Mouse (Mus musculus): ENCODE results near the gene Spata25.
"Not testable (repeated sequence)": the region's sequence is repeated elsewhere in the genome, so short reads cannot be mapped to it uniquely, and the experiment has no call there.

The Spata25 gene

DNA sequence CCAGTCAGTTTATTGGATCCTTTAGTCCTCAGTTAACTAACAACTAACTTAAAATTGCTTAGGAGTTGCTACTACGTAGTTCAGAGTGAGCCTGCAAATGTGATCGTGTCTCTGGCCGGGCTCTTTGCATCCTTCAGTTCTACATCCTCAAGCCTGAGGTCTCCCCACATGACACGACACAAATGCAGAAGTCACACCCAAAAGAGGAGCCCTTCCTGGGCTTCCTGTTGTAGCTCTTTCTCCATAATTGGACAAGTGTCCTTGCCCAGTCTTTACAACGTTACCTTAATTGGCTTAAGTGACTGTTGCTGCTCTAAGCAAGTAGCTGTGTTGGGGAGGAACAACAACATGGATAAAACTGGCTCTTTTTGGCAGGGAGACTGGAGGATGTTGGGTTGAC is 13.0 kb downstream of the Spata25 start:
- ATAC-seq (ENCODE audit: insufficient number of reproducible peaks, low FRiP score, low TSS enrichment), result no peak

DNA sequence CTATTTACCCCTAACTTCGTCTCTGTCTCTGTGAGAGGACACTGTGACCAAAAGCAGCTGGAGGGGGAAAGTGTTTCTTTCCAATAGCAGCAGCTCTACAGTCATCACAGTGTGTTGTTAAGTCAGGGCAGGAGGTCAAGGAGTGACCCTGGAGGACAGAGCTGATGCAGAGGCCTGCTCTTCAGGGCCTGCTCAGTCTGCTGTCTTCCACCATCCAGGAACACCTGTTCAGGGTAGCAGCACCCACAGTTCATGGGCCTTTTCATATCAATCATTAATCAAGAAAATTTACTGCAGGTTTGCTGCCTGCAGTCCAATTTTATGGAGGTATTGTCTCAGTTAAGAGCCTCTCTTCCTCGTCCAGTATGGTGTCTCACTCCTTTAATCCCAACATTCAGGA is 14.8 kb downstream of the Spata25 start:
- no peak for ATAC-seq (ENCODE audit: insufficient number of reproducible peaks, low FRiP score, low TSS enrichment)

DNA sequence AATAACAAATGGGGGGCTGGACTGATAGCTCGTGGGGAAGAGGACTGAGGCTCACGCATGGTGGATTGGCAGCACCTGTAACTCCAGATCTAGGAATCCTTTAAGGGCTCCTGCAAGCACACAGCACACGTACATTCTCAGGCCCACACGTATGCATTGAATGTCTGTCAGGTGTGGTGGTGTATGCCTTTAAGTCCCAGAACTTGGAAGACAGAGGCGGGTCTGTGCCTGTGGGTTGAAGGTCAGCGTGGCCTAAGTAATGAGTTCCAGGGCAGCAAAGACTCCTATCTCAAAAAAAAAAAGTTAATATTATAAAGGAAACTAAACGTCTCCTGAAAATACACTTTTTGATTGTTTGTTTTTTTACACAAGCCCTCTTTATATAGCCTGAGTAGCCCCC is 21.7 kb downstream of the Spata25 start:
- no peak for ATAC-seq (ENCODE audit: insufficient number of reproducible peaks, low FRiP score, low TSS enrichment)

DNA sequence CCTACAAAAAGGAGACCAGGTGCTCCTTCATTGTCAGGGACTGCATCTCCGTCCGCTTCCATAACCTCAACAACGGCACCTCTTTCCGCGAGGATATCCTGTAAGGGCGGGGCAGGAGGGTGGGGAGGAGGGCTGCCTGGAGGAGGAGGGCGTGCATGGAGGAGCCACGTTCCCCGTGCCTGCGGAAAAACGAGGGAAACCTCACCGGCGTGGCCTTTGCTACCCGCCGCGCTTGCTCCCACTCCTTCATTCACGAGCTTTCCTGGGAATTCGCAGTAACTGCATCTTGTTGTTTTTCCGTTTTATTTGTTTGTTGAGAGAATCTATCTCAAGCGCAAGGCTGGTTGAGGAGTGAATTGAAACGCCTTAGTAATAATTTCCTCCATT is 23.0 kb downstream of the Spata25 start:
- ATAC-seq (ENCODE audit: insufficient number of reproducible peaks, low FRiP score, low TSS enrichment), result peak; percentile 34; the same call in 1 of the 2 replicates

DNA sequence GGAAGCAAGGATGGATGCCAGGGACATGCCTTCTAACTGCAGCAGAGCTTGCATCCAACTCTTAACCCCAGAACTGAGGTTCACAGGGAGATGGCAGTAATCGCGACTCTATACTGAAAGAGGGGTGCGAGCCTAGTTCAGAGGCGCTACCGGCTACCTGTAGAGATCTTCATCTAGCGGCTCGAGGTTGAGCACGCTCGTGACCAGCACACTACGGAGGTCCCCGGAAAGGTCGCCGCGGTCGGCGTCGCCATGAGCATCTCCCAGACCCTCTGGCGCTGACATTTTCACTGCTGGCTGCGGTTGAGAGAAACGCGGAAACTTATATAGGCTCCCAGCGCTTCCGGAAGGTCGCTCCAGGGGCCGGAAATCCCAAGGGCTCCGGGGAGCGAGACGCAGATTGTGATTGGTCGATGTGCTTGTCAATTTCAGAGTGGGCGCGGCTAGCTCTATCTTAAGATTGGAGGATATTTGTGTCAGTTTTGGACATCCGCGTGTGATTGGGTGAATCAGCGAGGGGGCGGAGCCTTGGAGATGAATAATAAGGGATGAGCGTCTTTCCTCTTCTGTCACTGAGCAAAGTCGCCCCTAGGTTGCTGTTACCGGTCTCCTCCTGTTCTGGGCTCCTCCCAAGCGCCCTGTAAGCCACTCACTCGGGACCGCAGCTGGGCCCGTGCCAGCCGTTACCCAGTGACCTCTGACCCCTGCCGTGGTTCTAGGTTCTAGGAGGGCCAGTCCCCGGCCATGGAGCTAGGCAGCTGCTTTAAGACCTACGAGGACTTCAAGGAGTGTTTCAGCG is 23.6 kb downstream of the Spata25 start, which contains the start of the genes Acot8 and Zswim3:
Gene Acot8, minus strand, starts transcription at position 350 of the 799 bp plus-strand sequence.
Gene Zswim3, plus strand, starts transcription at position 566 of the 799 bp plus-strand sequence.
- peak; percentile 99 for ATAC-seq (ENCODE audit: insufficient number of reproducible peaks, low FRiP score, low TSS enrichment)

DNA sequence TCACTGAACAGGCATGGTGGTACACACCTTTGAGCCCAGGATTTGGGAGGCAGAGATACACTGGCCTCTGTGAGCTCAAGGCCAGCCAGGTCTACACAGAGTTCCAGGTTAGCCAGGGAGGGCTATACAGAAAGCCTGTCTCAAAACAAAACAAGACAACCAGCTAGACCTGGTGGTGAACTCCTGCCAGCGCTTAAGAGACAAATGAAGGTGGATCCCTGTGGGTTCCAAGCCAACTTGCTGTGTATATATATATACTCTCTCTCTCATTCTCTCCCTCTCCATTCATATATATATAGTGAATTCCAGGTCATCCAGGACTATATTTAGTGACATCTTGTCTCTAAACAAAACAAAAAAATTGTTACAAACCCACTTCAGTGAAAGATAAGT is 24.4 kb downstream of the Spata25 start:
- ATAC-seq (ENCODE audit: insufficient number of reproducible peaks, low FRiP score, low TSS enrichment), result no peak

DNA sequence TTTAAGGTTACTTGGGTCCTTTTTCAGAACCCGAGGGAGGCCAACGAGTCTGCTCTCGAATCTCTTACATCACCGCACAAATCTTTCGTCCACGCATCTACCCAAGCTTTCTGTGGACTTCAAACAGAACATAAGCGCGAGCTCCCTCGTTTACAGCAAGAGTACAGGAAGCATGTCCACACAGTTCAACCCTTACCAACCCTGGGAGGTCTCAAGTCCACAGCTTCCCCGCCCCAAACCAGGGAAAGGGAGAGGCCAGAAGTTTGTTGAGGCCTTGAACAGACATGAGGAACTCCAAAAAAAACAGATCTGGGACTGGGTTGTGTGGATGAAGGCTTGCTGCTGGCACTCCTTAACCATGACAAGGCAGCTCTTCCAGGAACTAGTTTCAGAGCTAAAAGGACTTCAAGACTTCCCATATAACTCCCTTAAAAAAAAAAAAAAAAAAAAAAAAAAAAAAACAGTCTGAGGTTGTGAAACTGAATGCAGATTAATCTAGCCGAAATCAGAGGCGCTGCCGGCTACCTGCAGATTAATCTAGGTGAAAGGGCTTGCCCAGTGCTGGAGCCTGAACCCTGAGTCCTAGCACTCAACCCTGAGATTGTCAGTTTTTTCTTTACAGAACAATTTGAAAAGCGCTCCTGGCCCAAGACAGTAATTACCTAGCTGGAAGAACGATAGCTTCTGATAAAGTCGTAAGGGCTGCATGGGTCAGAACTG is 25.0 kb downstream of the Spata25 start:
- no peak for ATAC-seq (ENCODE audit: insufficient number of reproducible peaks, low FRiP score, low TSS enrichment)

DNA sequence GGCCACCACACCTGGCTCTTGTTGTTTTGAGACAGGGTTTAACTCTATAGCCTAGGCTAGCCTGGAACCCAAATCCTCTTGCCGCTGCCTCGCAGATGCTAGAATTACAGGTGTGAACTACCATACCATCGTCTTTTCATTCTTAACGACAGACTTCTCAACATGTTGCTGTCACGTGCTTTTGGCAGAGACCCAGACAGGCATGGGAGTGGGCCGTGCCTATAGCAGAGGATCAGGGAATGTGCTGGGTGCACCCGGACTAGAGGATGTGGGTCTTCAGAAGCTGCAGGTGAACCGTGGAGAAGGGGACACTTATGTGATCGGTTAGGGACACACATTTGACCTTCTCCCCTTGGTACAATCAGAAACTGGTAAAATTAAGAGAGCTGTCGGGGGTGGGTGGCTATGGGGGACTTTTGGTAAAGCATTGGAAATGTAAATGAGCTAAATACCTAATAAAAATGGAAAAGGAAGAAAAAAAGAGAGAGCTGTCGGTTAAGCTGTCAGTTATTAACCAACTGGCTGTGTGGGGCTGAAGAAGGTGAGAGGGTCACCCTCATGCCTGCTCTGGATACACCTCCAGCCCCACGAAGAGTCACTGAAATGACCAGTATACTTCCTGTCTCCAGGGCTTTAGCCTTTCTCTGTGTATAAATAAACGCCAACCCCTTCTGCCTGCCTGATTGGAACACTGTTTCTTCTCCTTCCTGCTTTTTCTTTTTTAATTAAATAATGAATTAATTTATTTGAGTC is 27.9 kb downstream of the Spata25 start:
- no peak for ATAC-seq (ENCODE audit: insufficient number of reproducible peaks, low FRiP score, low TSS enrichment)

DNA sequence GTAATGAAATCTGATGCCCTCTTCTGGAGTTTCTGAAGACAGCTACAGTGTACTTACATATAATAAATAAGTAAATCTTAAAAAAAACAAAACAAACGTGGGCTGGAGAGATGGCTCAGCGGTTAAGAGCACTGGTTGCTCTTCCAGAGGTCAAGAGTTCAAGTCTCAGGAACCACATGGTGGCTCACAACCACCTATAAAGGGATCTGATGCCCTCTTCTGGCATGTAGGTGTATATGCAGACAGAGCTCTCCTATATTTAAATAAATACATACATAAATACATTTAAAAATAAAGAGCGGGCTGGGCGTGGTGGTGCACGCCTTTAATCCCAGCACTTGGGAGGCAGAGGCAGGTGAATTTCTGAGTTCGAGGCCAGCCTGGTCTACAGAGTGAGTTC is 29.8 kb downstream of the Spata25 start:
- ATAC-seq (ENCODE audit: insufficient number of reproducible peaks, low FRiP score, low TSS enrichment), result not testable (repeated sequence)

DNA sequence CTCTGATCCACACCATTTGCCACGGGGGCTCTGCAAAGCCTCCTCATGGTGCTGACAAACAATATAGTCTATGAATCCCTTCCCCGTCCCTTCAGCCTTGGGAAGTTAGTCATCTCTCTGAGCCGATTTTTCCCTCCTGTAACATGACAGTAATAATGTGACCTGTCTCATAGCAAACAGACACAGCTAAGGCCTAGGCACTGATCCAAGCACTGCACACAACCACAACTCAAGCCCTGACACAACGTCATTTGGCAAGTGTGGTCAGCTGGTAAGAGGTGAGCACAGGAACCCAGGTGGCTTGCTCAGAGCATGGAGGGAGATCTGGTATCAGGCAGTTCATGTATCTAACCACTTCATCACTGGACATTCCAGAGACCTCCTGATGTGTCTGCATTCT is 32.5 kb downstream of the Spata25 start:
- ATAC-seq (ENCODE audit: insufficient number of reproducible peaks, low FRiP score, low TSS enrichment), result no peak

DNA sequence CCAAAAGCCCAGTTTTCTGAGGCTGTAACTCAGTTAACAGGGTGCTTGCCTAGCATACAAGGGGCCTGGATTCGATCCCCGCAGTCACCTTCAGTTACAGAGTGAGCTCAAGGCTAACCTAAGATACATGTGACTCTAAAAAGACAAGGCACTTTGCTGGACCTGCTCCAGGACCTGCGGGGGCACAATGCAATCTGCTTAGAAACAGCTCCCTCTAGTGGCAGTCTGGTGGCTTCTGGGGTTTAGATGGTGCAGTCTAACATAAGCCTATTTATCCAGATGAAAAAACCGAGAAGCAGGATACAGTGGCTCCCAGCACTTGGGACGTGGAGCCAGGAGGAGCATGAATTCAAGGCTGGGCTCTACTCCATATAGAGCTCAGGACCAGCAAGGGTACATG is 34.0 kb downstream of the Spata25 start:
- ATAC-seq (ENCODE audit: insufficient number of reproducible peaks, low FRiP score, low TSS enrichment), result no peak

DNA sequence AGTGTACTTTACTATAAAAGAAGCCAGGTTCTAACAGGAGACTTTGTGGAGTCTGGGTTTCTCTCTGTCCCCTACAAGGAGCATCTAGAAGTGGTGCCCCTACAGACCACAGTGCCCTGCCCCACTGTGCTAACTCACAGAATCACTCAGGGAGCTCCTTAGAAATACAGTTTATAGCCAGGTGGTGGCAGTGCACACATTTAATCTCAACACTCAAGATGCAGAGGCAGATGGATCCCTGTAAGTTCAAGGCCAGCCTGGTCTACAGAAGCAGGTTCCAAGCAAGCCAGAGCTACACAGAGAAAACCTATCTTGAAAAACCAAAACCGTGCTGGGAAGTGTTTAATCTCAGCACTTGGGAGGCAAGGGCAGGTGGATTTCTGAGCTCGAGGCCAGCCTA is 34.6 kb downstream of the Spata25 start:
- no peak for ATAC-seq (ENCODE audit: insufficient number of reproducible peaks, low FRiP score, low TSS enrichment)

DNA sequence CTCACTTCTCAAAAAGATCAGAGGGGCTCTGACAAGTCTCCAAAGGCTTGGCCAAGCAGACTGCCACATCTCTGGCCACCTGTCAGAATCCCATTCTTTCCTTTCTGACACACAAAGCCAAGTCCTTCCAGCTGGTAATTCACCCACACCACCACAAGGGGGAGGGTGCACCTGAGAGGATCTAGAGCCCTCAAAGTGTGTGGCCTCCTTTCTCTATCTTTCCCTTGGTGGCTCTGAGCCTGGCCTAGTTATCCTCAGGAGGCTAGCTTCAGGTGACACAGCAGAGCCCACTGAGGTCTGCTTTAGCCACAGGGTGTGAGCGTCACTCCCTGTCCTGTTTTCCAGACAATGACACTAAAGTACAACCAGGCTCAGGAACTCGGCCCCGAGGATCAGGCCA is 35.1 kb downstream of the Spata25 start:
- ATAC-seq (ENCODE audit: insufficient number of reproducible peaks, low FRiP score, low TSS enrichment), result peak; percentile 57

DNA sequence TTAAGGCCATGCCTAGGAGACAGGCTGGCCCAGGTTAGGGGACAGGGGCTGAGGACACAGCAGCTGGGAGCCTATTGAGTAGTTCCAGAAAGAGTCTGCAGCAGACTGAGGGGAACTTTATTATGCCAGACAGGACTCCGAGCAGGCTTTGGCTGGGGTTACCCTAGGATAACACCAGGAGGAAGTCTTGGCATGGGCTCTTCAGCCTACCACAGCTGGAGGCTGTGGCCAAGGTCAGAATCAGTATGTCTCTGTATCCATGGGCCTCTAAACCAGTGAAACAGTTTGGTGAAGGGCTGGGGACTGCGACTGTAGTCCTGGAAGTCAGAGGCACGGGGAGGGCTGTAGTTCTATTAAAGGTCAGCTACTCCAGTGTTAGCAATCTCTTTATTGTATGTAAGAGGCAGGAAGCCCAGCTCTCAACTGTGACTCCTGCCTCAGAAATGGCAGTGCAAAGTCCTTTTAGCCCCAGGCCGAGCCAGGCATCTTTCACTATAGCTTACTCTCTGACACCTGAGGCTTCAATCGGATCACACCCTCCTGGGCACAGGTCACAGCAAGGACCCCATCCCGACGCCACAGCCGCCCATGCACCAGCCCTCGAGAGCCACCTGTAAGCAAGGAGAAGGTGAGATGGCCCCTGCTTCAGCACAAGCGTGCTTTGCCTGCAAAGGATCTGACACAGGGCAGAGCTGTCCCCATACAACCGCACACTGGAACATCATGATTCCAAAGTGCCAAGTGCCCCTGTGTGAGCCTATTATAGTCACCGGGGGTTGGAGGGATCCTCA is 35.7 kb downstream of the Spata25 start:
- ATAC-seq (ENCODE audit: insufficient number of reproducible peaks, low FRiP score, low TSS enrichment), result no peak

DNA sequence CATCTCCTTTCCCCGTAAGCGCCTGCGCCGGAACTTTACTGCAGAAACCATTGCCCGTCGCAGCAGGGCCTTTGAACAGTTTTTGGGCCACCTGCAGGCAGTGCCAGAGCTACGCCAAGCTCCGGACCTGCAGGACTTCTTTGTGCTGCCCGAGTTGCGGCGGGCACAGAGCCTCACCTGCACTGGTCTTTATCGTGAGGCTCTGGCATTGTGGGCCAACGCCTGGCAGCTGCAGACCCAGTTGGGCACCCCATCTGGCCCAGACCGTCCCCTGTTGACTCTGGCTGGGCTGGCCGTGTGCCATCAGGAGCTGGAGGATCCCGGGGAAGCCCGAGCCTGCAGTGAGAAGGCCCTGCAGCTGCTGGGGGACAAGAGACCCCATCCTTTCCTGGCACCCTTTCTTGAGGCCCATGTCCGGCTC is 36.5 kb downstream of the Spata25 start:
- ATAC-seq (ENCODE audit: insufficient number of reproducible peaks, low FRiP score, low TSS enrichment), result no peak

DNA sequence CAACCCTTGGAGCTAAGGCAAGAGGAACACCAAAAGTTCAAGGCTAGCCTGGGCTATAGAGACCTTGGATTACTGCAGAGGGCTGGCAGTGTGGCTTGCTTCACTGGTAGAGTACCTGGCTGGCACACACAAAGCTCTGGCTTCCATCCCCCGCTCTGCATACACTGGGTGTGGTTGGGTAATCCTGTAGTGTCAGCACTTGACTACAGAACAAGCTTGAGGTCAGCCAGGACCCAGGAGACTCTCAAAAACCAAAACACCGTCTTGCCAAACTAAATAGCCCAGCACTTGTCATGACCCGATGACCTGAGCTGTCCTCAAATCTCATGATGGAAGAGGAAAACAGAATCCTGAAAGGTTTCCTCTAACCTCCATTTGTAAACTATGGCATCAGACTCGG is 37.9 kb downstream of the Spata25 start:
- ATAC-seq (ENCODE audit: insufficient number of reproducible peaks, low FRiP score, low TSS enrichment), result no peak

DNA sequence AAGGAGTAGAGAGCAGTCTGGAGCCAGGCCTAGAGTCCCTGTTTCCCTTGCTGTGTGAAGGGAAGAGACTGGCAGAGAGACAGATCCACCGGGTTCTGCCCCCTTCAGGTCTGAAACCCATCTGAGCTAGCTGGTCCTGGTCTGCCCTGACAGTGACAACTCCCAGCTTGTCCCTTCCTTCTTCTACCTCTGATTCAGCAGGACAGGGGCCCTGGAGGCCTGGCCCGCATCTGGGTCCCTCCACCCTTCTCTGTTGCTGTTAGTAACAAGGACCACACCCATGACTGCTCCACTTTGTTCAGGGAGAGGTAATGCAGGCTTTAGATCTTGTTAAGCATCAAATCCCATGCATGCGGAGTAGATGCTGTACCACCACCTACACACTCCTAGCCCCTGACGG is 39.9 kb downstream of the Spata25 start:
- ATAC-seq (ENCODE audit: insufficient number of reproducible peaks, low FRiP score, low TSS enrichment), result no peak

DNA sequence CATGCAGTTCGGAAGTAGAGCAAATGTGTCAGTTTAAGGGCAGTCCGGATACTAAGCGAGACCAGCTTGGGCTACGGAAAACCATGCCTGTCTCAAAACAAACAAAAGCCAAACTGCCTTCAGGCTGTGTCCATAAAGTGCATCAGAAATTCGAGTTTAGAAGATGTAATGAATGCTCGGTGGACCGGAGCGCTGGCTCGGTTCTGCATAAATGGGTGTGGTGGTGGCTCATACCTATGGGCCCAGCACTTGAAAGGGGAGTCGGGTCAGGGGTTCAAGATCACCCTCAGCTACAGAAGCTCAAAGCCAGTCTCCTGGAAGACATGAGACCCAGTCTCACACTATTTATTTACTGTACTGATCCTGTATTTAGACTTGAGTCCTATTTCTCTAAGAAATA is 40.6 kb downstream of the Spata25 start:
- ATAC-seq (ENCODE audit: insufficient number of reproducible peaks, low FRiP score, low TSS enrichment), result no peak

DNA sequence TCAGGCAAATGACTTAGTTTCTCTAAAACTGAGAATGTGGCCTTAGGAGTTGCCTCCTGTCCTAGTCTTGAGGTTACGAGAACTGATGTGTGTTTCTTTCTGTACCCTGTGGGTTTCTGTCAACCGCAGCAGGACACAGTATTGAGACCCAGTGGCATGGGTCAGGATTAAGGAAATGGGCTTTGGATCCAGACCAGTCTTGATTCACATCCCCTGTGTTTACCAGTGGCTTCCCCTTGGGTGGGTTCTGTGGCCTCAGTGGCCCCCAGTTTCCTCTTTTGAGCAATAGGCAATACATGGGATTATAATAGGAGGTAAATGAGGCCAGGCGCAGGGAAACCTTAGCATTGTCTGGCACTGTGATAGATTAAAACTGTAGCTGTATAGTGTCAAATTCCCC is 41.3 kb downstream of the Spata25 start:
- no peak for ATAC-seq (ENCODE audit: insufficient number of reproducible peaks, low FRiP score, low TSS enrichment)

DNA sequence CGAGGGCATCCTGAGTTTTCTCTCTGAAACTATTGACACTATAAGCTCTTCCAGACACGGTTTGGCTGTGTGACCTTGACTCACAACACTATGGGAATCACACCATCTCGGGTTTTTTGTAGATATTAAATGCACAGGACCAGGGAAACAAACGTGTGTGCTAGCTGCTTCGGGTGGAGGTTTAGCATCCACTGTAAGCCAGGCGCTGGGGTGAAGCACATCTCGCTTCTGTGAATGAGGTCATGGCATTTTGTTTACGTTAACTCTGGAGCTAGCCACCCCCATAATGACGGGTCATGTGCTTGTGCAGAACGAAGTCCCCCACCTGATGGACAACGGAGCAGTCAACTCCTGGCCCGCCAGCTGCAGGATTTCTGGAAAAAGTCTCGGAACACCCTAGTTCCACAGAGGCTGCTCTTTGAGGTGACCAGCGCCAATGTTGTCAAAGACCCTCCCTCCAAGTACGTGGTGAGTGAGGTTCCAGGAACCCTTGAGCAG is 41.9 kb downstream of the Spata25 start:
- no peak for ATAC-seq (ENCODE audit: insufficient number of reproducible peaks, low FRiP score, low TSS enrichment)

All from cerebellum, adult (tissue).